Mouse (Mus musculus): ENCODE measurements around the gene Galnt6.
"Not testable (repeated sequence)": the region's sequence is repeated elsewhere in the genome, so short reads cannot be mapped to it uniquely, and the experiment has no call there.

The Galnt6 gene

GRCm38 (mm10) chr15:100729281-100729985, at the start of gene Galnt6:
Gene Galnt6 (minus strand): TSS chr15:100729376.
- no peak for DNase-seq (ENCODE audit: low spot score in 2 of 2)

- DNase-seq (ENCODE audit: low spot score in 2 of 2) = peak in 1 of 2 experiments; percentile 31
Observed at GRCm38 (mm10) chr15:100777020-100778016, 48.1 kb upstream of the Galnt6 start.

- no peak for DNase-seq (ENCODE audit: low spot score in 2 of 2)
Observed at GRCm38 (mm10) chr15:100776424-100776823, 47.2 kb upstream of the Galnt6 start.

GRCm38 (mm10) chr15:100775189-100776166, 46.3 kb upstream of the Galnt6 start:
- no peak for DNase-seq (ENCODE audit: low spot score in 2 of 2)

- DNase-seq (ENCODE audit: low spot score in 2 of 2) = not testable (repeated sequence)
Observed at GRCm38 (mm10) chr15:100773859-100774258, 44.7 kb upstream of the Galnt6 start.

- no peak for DNase-seq (ENCODE audit: low spot score in 2 of 2)
Observed at GRCm38 (mm10) chr15:100772685-100773084, 43.5 kb upstream of the Galnt6 start.

DNA sequence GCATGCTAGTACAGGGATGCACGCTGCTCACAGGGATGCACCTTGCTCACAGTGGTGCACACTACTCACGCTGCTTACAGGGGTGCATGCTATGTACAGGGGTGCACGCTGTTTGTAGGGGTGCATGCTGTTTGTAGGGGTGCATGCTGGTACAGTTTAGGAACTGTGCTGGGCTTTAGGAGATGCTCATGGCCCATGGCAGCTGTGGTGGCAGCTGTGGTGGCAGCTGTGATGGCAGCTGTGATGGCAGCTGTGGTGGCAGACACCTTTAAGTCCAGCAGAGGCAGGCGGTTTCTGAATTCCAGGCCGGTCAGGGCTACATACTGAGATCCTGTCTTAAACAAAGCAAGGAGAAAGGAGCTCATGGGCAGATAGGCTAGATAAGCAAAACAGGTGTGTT, 41.2 kb upstream of the Galnt6 start:
- DNase-seq (ENCODE audit: low spot score in 2 of 2) = no peak

DNA sequence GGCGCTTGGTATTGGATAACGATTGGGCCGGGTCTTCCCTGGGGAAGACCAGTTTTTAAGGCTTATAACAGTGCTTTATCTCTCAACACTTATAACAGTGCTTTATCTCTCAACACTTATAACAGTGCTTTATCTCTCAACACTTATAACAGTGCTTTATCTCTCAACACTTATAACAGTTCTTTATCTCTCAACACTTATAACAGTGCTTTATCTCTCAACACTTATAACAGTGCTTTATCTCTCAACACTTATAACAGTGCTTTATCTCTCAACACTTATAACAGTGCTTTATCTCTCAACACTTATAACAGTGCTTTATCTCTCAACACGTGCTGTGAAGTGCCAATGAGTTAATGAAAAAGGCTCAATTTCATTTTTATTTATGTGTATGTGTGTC, 39.8 kb upstream of the Galnt6 start:
- DNase-seq (ENCODE audit: low spot score in 2 of 2) = not testable (repeated sequence)

DNA sequence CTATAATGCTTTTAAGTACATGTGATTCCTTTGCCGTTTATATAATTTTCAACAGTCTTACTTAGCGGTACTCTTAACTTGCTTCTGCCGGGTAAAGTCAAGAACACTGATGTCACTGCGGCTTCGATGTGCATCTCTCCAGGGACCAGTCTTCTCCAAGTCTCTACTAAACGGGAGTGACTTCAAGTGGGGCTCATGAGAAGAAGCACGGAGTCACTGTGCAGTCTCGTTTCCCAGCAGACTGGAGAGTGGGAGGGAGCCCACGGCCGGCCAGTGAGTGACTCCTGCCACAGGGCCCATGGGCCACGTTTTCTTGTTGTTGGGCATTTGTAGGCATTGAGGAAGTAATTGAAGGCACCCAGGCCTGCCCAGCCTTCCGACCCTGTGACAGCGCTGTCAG, 38.7 kb upstream of the Galnt6 start:
- DNase-seq (ENCODE audit: low spot score in 2 of 2) = no peak

GRCm38 (mm10) chr15:100766826-100767225, 37.6 kb upstream of the Galnt6 start:
- DNase-seq (ENCODE audit: low spot score in 2 of 2) = no peak

DNA sequence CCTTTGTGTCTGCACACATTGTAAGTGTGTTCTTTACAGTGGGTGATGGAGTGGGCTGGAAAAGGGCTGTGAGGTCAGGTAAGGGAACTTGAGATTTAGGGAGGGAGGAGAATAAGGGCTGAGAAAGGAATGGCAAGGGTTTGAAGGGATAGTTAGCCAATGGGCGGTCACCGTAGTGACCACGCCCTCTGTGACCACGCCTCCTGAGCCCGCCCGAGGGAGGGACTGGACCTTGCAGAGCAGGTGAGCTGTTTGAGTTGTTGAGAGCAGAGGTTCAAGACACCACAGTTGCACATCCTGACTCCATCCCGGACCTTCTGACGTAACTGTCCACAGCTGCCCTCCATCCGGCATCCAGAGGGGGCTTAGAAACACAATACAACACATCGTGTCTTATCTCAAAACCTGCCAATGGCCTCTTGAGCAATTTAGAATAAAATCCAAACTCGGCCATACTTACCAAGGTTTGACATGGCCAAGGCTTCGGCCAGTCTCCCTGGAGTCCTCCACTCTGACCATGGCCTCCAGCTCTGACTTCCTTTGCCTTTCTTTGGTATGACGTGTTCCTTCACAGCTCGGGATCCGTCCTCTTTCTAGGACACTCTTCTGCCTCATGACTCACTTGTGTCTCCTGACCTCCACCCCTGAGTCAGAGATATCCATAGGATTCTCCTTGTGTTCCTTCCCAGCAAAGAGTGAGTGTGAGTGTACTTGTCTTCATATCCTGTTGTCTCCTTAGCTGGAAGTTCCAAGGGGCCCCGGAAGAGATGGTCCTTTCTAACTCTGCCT, 35.2 kb upstream of the Galnt6 start:
- no peak for DNase-seq (ENCODE audit: low spot score in 2 of 2)

DNA sequence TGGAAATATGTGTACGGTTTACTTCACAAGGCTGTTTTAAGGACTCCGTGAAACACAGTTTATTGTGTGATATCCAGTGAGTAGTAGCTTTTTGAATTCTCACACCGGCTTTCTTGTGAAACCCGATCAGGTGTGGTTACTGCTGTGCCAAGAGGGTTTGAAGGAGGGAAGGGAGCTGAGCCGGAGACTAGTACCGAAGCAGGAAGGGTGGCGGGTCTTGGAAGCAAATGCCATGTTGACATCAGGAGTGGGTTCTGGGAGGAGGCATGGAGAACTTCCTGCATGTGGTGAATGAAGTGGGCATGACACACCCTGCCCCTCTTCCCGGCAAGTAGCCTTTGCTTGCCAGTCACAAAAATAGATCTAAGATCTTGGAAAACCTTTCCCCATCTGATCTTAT, 33.5 kb upstream of the Galnt6 start:
- DNase-seq (ENCODE audit: low spot score in 2 of 2) = no peak

GRCm38 (mm10) chr15:100761419-100762185, 32.4 kb upstream of the Galnt6 start, which contains the start of gene Slc4a8:
Gene Slc4a8 (plus strand): TSS chr15:100761747.
- peak; percentile 84 to 87 for DNase-seq (ENCODE audit: low spot score in 2 of 2)

DNA sequence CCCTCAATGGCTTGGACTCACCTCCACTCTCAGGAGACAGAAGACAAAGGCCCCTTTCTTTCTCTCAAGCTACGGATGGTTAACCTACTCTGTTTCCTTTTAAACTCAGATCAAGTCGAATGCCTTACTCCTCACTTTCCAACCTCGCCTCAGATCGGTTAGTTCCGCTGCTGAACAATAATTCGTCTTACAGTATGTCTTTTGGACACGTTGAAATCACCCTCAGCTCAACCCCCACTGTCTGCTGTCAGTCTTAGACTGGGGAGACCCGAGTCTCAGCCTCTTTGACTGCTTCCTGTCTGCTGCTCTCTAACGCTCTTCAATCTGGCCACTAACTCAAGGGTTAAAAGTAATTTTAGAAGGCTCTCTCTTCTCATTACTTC, 31.9 kb upstream of the Galnt6 start:
- no peak for DNase-seq (ENCODE audit: low spot score in 2 of 2)

- no peak for DNase-seq (ENCODE audit: low spot score in 2 of 2)
Observed at GRCm38 (mm10) chr15:100759286-100759685, 30.1 kb upstream of the Galnt6 start.

GRCm38 (mm10) chr15:100757527-100757978, 28.4 kb upstream of the Galnt6 start:
- DNase-seq (ENCODE audit: low spot score in 2 of 2) = peak in 1 of 2 experiments; percentile 54

- no peak for DNase-seq (ENCODE audit: low spot score in 2 of 2)
Observed at GRCm38 (mm10) chr15:100755881-100756624, 26.9 kb upstream of the Galnt6 start.

- DNase-seq (ENCODE audit: low spot score in 2 of 2) = no peak
Observed at GRCm38 (mm10) chr15:100755498-100755859, 26.3 kb upstream of the Galnt6 start.
